Mouse (Mus musculus) gastrocnemius, postnatal 25 days (tissue): ENCODE measurements at regions not wholly inside any gene's neighbourhood (a gene's known extent, or its start where the extent isn't known, plus 50 kb on each side); places are given as distances from the start of the nearest gene placed in this dataset.

Experiments used
- DNase-seq: peaks from one replicate; pipeline ENCODE4 v3.0.0; 2022

- no peak for DNase-seq
Observed at GRCm38 (mm10) chr4:131298011-131298674, 354.0 kb downstream of the Matn1 start.

- DNase-seq: no peak
Observed at GRCm38 (mm10) chr4:131303936-131304335, 359.8 kb downstream of the Matn1 start.

GRCm38 (mm10) chr4:131304361-131304777 lies 360.2 kb downstream of the Matn1 start:
- DNase-seq: no peak

- DNase-seq: no peak
Observed at GRCm38 (mm10) chr4:131314231-131314630, 370.0 kb downstream of the Matn1 start.

- no peak for DNase-seq
Observed at GRCm38 (mm10) chr4:131316041-131316440, 371.9 kb downstream of the Matn1 start.

- DNase-seq: no peak
Observed at GRCm38 (mm10) chr4:131322323-131322722, 378.1 kb downstream of the Matn1 start.

GRCm38 (mm10) chr4:131324486-131324885 lies 380.3 kb downstream of the Matn1 start:
- no peak for DNase-seq

GRCm38 (mm10) chr4:131325200-131325599 lies 381.0 kb downstream of the Matn1 start:
- DNase-seq: no peak

GRCm38 (mm10) chr4:131325609-131326008 lies 381.4 kb downstream of the Matn1 start:
- no peak for DNase-seq

- DNase-seq: no peak
Observed at GRCm38 (mm10) chr4:131329398-131329797, 385.2 kb downstream of the Matn1 start.

- no peak for DNase-seq
Observed at GRCm38 (mm10) chr4:131331646-131332045, 387.5 kb downstream of the Matn1 start.

- DNase-seq: no peak
Observed at GRCm38 (mm10) chr4:131336801-131337200, 392.6 kb downstream of the Matn1 start.

- no peak for DNase-seq
Observed at GRCm38 (mm10) chr4:131340993-131341695, 397.0 kb downstream of the Matn1 start.

- DNase-seq: no peak
Observed at GRCm38 (mm10) chr4:131346727-131347126, 402.5 kb downstream of the Matn1 start.

- DNase-seq: no peak
Observed at GRCm38 (mm10) chr4:131350268-131350667, 406.1 kb downstream of the Matn1 start.

- DNase-seq: no peak
Observed at GRCm38 (mm10) chr4:131354908-131355307, 410.7 kb downstream of the Matn1 start.

- DNase-seq: no peak
Observed at GRCm38 (mm10) chr4:131355526-131355991, 411.4 kb downstream of the Matn1 start.

- no peak for DNase-seq
Observed at GRCm38 (mm10) chr4:131356316-131356715, 412.1 kb downstream of the Matn1 start.

- no peak for DNase-seq
Observed at GRCm38 (mm10) chr4:131363030-131363429, 418.8 kb downstream of the Matn1 start.

GRCm38 (mm10) chr4:131364671-131365252 lies 420.6 kb downstream of the Matn1 start:
- no peak for DNase-seq

- DNase-seq: no peak
Observed at GRCm38 (mm10) chr4:131366006-131366405, 421.8 kb downstream of the Matn1 start.

GRCm38 (mm10) chr4:131366656-131367055 lies 422.5 kb downstream of the Matn1 start:
- DNase-seq: no peak

GRCm38 (mm10) chr4:131372517-131372916 lies 428.3 kb downstream of the Matn1 start:
- no peak for DNase-seq
